Mouse (Mus musculus) liver, adult 2 months (tissue): Measurements from ENCODE around the gene Cdpf1.

Experiments
- CTCF ChIP-seq: fragments of 200-500 bp; IDR thresholded peaks from 2 replicates; pipeline ENCODE4 v1.5.1; 2011; ENCODE audit warnings: low read depth, low read length, control low read depth
- POLR2A ChIP-seq: fragments of 200-500 bp; IDR thresholded peaks from 2 replicates; pipeline ENCODE4 v1.6.1; 2011; ENCODE audit warnings: low read length, control low read depth; ENCODE audit not compliant: insufficient read depth; ENCODE audit errors: extremely low read depth

DNA sequence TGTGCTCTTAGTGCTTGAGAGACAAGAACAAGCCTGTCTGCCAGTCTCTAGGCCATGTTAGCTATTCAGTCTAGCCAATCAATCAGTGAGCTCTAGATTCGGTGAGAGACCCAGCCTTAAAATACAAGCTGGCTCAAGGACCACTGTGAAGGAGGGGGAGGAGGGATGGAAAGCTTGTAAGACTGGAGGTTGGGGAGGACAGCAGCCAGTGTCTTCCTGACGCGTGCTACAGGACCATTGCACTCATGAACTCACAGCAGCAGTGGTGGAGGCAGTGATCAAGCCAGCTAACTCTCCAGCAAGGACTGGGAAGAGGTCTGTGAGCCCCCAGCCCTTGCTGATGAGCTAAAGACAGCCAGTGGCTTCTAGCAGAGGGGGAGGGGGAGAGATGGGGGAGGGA is 46.5 kb downstream of the Cdpf1 start:
- TF ChIP-seq CTCF (no peak), POLR2A (no peak)
